Mouse (Mus musculus) forebrain, postnatal 0 days (tissue): ENCODE measurements around the gene Hhat. TPM values are rescaled to one million over a fixed set of nuclear protein-coding genes. Genes with fewer than 3 reads are reported as not detected.

ENCODE experiments used
- ATAC-seq: fragments of 200-750 bp; cut with Nextera tagmentation; 2 replicates; pipeline ENCODE4 v1.8.0; 2017; ENCODE audit warnings: mild to moderate bottlenecking, moderate library complexity
- DNase-seq: peaks from one replicate; pipeline ENCODE4 v3.0.0-alpha.2; 2015
- H3K27ac ChIP-seq: fragments of 300-500 bp; sonication (generic); 2 replicates; pipeline ENCODE4 v1.5.1; 2014; ENCODE audit warnings: low read depth, mild to moderate bottlenecking, antibody characterized with exemption, low read length, moderate library complexity, mixed read lengths
- H3K27me3 ChIP-seq: fragments of 300-500 bp; sonication (generic); 2 replicates; pipeline ENCODE4 v1.6.1; 2014; ENCODE audit warnings: mild to moderate bottlenecking, low read length, mixed read lengths; ENCODE audit not compliant: insufficient read depth
- H3K36me3 ChIP-seq: fragments of 300-500 bp; sonication (generic); 2 replicates; pipeline ENCODE4 v1.6.1; 2014; ENCODE audit warnings: mild to moderate bottlenecking, moderate library complexity; ENCODE audit not compliant: insufficient read depth
- H3K4me1 ChIP-seq: fragments of 300-500 bp; sonication (generic); 2 replicates; pipeline ENCODE4 v1.6.1; 2014; ENCODE audit warnings: antibody characterized with exemption; ENCODE audit not compliant: insufficient read depth
- H3K4me2 ChIP-seq: fragments of 300-500 bp; sonication (generic); 2 replicates; pipeline ENCODE4 v1.6.1; 2014; ENCODE audit warnings: low read depth, mild to moderate bottlenecking, moderate library complexity
- H3K4me3 ChIP-seq: fragments of 300-500 bp; sonication (generic); 2 replicates; pipeline ENCODE4 v1.5.1; 2014; ENCODE audit warnings: low read depth, low read length, mixed read lengths
- H3K9ac ChIP-seq: fragments of 300-500 bp; sonication (generic); 2 replicates; pipeline ENCODE4 v1.6.1; 2014; ENCODE audit warnings: mild to moderate bottlenecking
- H3K9me3 ChIP-seq: fragments of 300-500 bp; sonication (generic); 2 replicates; pipeline ENCODE4 v1.6.1; 2016; ENCODE audit warnings: low read length
- CTCF ChIP-seq: sonication (generic); IDR thresholded peaks from 2 replicates; pipeline ENCODE4 v1.5.1; 2016; ENCODE audit warnings: antibody characterized with exemption, control low read depth, low read depth
- WGBS: fragments of 180-500 bp; shearing (Covaris S2); extraction: QIAGEN DNeasy Blood & Tissue Kit; methylation state at CpG from one replicate; pipeline ENCODE4 v1.1.7; 2014; 5-methylcytosine and 5-hydroxymethylcytosine counted together
- polyA plus RNA-seq: library from polyadenylated mRNA; unstranded; fragments of >200 nt; fragmentation: Nextera tagmentation; extraction: Ambion mirVana; gene quantifications from 2 replicates; pipeline ENCODE4 v1.2.1, GENCODE M21; 2015
- total RNA-seq: library from RNA; depleted of rRNA; stranded (reverse); fragments of >200 nt; gene quantifications from 2 replicates; pipeline ENCODE4 v1.2.3, GENCODE M21; 2014

Hhat gene
- total and polyA plus RNA-seq, 2 experiments from 2014 or later = 1.8 to 2.6 TPM

GRCm38 (mm10) chr1:192595426-192595825 is 175.6 kb downstream of the Hhat start:
- TF ChIP-seq CTCF = no peak
- H3K27me3 ChIP-seq = no peaks in the 10 kb centered on the region
- H3K4me1 ChIP-seq = no peaks in the 10 kb centered on the region
- 78% methylated on average over 4 of the region's 4 CpGs for WGBS
- no peak overlapping the region for H3K4me3 ChIP-seq
- no peak overlapping the region for H3K27ac ChIP-seq
- no peak overlapping the region for H3K9ac ChIP-seq
- no peaks in the 10 kb centered on the region for H3K36me3 ChIP-seq
- no peaks in the 10 kb centered on the region for H3K9me3 ChIP-seq
- DNase-seq (no peak), ATAC-seq (no peak)
- H3K4me2 ChIP-seq = no peak overlapping the region

GRCm38 (mm10) chr1:192593492-192593891 is 177.5 kb downstream of the Hhat start:
- Histone ChIP-seq H3K27ac (no peak overlapping the region), H3K4me1 (no peaks in the 10 kb centered on the region), H3K9ac (no peak overlapping the region), H3K27me3 (no peaks in the 10 kb centered on the region), H3K9me3 (no peaks in the 10 kb centered on the region), H3K4me2 (no peak overlapping the region), H3K4me3 (no peak overlapping the region), H3K36me3 (no peaks in the 10 kb centered on the region)
- no peak for DNase-seq
- WGBS = 61% methylated on average over 3 of the region's 3 CpGs
- no peak for ATAC-seq
- no peak for TF ChIP-seq CTCF

DNA sequence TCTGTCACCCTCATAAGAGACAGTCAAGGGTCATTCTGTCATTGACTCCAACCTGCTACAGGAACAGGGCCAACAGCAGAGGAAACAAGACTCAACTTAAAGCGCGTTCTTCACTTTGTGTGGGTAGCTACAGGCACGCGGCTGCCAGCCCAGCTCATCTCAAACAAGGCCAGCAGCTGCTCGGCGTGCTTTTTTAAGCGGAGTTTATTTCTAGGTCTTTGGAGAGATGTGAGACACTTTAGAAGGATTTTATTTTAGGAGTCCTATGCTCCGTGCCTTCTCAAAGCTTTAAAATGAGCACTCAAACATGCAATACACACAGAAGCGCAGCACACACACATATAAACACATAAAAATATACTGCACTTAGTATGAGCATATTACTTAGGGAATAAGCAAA is 183.6 kb downstream of the Hhat start:
- H3K9me3 ChIP-seq = no peaks in the 10 kb centered on the region
- H3K4me3 ChIP-seq = no peak overlapping the region
- DNase-seq (peak; percentile 58), ATAC-seq (peak; percentile 71)
- no peaks in the 10 kb centered on the region for H3K36me3 ChIP-seq
- no peak overlapping the region for H3K9ac ChIP-seq
- no peaks in the 10 kb centered on the region for H3K27me3 ChIP-seq
- H3K27ac ChIP-seq = peak overlapping the region; percentile 31; the same call in 1 of the 2 replicates
- 0 out of 2 replicates have a peak, but pooled peaks cover 4% of the 10 kb centered on the region for H3K4me1 ChIP-seq
- no peak for TF ChIP-seq CTCF
- 73% methylated on average over 9 of the region's 9 CpGs for WGBS
- no peak overlapping the region for H3K4me2 ChIP-seq

GRCm38 (mm10) chr1:192585289-192585688 is 185.7 kb downstream of the Hhat start:
- no peaks in the 10 kb centered on the region for H3K9me3 ChIP-seq
- H3K4me3 ChIP-seq = no peak overlapping the region
- no peak for TF ChIP-seq CTCF
- H3K9ac ChIP-seq = no peak overlapping the region
- no peak for ATAC-seq
- H3K27me3 ChIP-seq = no peaks in the 10 kb centered on the region
- no peak overlapping the region for H3K4me2 ChIP-seq
- H3K36me3 ChIP-seq = no peaks in the 10 kb centered on the region
- 0 out of 2 replicates have a peak, but pooled peaks cover 4% of the 10 kb centered on the region for H3K4me1 ChIP-seq
- H3K27ac ChIP-seq = no peak overlapping the region
- DNase-seq = no peak

- Histone ChIP-seq H3K27me3 (no peaks in the 10 kb centered on the region), H3K36me3 (no peaks in the 10 kb centered on the region), H3K4me3 (no peak overlapping the region), H3K4me2 (no peak overlapping the region), H3K27ac (no peak overlapping the region), H3K9ac (no peak overlapping the region), H3K4me1 (0 out of 2 replicates have a peak, but pooled peaks cover 4% of the 10 kb centered on the region), H3K9me3 (no peaks in the 10 kb centered on the region)
- no peak for DNase-seq
- WGBS = 55% methylated on average over 2 of the region's 2 CpGs
- ATAC-seq = peak; percentile 48; the same call in 1 of the 2 replicates
- no peak for TF ChIP-seq CTCF
Measured at GRCm38 (mm10) chr1:192582921-192583320, 188.1 kb downstream of the Hhat start.

DNA sequence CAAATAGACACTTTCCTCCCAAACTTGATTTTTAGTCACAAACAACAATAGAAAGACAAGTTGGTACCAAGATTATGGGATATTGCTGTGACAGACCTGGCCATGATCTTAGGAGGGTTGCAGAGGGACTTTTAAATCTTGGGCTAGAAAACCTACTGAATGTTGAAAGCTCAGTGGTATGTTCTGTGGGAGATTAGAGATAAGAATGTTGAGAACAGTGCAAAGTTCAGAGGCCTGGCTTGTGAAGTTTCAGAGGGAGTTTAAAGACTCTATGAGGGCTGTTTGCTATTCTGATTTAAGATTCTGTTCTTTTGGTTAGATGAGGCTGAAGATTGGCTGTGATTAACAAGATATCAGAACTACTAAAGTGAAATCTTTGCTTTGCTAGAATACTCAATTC is 206.3 kb downstream of the Hhat start:
- Histone ChIP-seq H3K4me3 (no peak overlapping the region), H3K4me2 (no peak overlapping the region), H3K4me1 (no peaks in the 10 kb centered on the region), H3K9ac (no peak overlapping the region), H3K27me3 (no peaks in the 10 kb centered on the region), H3K36me3 (no peaks in the 10 kb centered on the region), H3K27ac (no peak overlapping the region), H3K9me3 (0 out of 2 replicates have a peak, but pooled peaks cover 9% of the 10 kb centered on the region)
- DNase-seq = no peak
- ATAC-seq = no peak
- no peak for TF ChIP-seq CTCF

DNA sequence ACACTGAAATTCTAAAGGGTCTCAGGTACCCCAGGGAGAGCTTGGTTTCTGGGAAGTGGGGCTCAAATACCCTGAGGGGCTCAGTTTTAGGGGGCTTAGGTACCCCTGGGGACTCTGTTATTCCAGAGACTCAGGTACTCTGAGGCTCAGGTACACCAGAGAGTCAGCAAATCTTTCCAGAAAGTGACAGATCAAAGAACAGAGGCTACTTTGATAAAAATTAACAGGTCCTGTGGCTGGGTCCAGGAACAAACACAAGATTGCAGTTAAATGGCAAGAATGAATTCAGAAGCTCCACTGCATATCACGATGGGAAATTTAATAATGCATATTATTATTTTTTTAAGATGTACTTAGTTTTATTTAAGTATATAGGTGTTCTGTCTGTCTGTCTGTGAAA is 211.7 kb downstream of the Hhat start:
- no peak for TF ChIP-seq CTCF
- H3K9me3 ChIP-seq = no peaks in the 10 kb centered on the region
- no peak overlapping the region for H3K27ac ChIP-seq
- DNase-seq (no peak), ATAC-seq (no peak)
- 100% methylated on average over 1 of the region's 1 CpGs for WGBS
- no peaks in the 10 kb centered on the region for H3K36me3 ChIP-seq
- H3K27me3 ChIP-seq = no peaks in the 10 kb centered on the region
- H3K9ac ChIP-seq = no peak overlapping the region
- no peak overlapping the region for H3K4me2 ChIP-seq
- no peak overlapping the region for H3K4me3 ChIP-seq
- no peaks in the 10 kb centered on the region for H3K4me1 ChIP-seq
